Mouse (Mus musculus) myocyte (in vitro differentiated cells): ENCODE data around the gene Lime1.

Experiments
- E2F4 ChIP-seq: IDR thresholded peaks from one replicate; pipeline ENCODE4 v1.6.1; 2011; ENCODE audit warnings: mild to moderate bottlenecking, control low read depth, moderate library complexity; ENCODE audit not compliant: insufficient read depth
- MAX ChIP-seq: IDR thresholded peaks from one replicate; pipeline ENCODE4 v1.6.1; 2011; ENCODE audit warnings: low read depth, mild to moderate bottlenecking, control low read depth
- MYOD1 ChIP-seq, 3 experiments: IDR thresholded peaks; one replicate each; pipeline ENCODE4 v1.6.1; 2011; ENCODE audit warnings: control low read depth in 2 of 3, low read depth in 2 of 3, mild to moderate bottlenecking in 2 of 3, moderate library complexity in 1 of 3; ENCODE audit not compliant: insufficient read length in 2 of 3, control insufficient read depth in 1 of 3
- MYOG ChIP-seq, 3 experiments: IDR thresholded peaks; one replicate each; pipeline ENCODE4 v1.6.1; 2011; ENCODE audit warnings: control low read depth in 2 of 3, low read depth in 2 of 3, mild to moderate bottlenecking in 2 of 3; ENCODE audit not compliant: insufficient read length in 2 of 3, control insufficient read depth in 1 of 3, insufficient read depth in 1 of 3
- POLR2A ChIP-seq: IDR thresholded peaks from one replicate; pipeline ENCODE4 v1.6.1; 2011; ENCODE audit warnings: low read depth, mild to moderate bottlenecking, control low read depth, moderate library complexity; ENCODE audit not compliant: insufficient read length
- POLR2AphosphoS2 ChIP-seq: IDR thresholded peaks from one replicate; pipeline ENCODE4 v1.6.1; 2011; ENCODE audit warnings: low read depth, control low read depth; ENCODE audit not compliant: insufficient read length
- SRF ChIP-seq: IDR thresholded peaks from one replicate; pipeline ENCODE4 v1.6.1; 2011; ENCODE audit warnings: low read depth; ENCODE audit not compliant: control insufficient read depth, insufficient read length
- TCF12 ChIP-seq: IDR thresholded peaks from one replicate; pipeline ENCODE4 v1.6.1; 2011; ENCODE audit warnings: mild to moderate bottlenecking, control low read depth; ENCODE audit not compliant: poor library complexity, insufficient read depth, severe bottlenecking
- TCF3 ChIP-seq: IDR thresholded peaks from one replicate; pipeline ENCODE4 v1.6.1; 2011; ENCODE audit warnings: low read depth, control low read depth; ENCODE audit not compliant: insufficient read length

- TF ChIP-seq MYOD1 (IDR thresholded peaks at IDR 0.05; ENCODE audit: control insufficient read depth in 1 of 3, insufficient read length in 2 of 3, low read depth in 2 of 3) (no peak), E2F4 (no peak), POLR2AphosphoS2 (no peak), MAX (no peak), TCF12 (no peak), POLR2A (no peak), TCF3 (no peak), MYOG (IDR thresholded peaks at IDR 0.05; ENCODE audit: control insufficient read depth in 1 of 3, insufficient read depth in 1 of 3, insufficient read length in 2 of 3, low read depth in 2 of 3) (no peak), SRF (no peak)
Measured at GRCm38 (mm10) chr2:181420903-181421638, 41.2 kb downstream of the Lime1 start.
